Mouse (Mus musculus): ENCODE data around the gene Gm10697.
"Not testable (repeated sequence)": the region's sequence is repeated elsewhere in the genome, so short reads cannot be mapped to it uniquely, and the experiment has no call there.

GRCm38 (mm10) chr3:94038241-94038640, 34.2 kb downstream of the Gm10697 start:
- not testable (repeated sequence) for TF ChIP-seq CTCF (IDR thresholded peaks at IDR 0.05; ENCODE audit: control insufficient read depth, insufficient read depth, insufficient replicate concordance, low read depth, low read length); POLR2A (IDR thresholded peaks at IDR 0.05; ENCODE audit: control insufficient read depth, low read depth, low read length)
